Mouse (Mus musculus): ENCODE measurements around the gene Osm.

Gene Osm

DNA sequence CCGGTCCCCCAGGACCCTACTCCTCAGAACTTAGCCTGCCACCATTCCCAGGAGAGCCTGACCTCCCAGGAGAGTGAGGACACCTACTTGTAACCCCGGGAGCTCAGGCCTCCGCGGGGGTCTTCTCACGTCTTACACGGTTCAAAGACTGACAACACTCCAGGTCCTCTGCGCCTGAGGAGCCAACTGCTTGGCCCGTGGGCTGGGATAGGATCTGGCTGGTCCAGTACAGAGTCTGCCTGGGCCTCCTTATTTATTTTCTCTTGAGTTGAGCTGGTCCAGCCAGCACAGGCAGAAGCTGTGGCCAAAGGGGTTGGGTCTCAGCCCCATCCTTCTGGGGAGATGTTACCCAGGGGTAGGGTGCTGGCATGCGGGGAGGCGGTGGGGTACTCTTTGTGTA lies 21.2 kb upstream of the Osm start:
- DNase-seq (ENCODE audit: low spot score in 2 of 2) = no peak

GRCm38 (mm10) chr11:4216248-4217000 lies 19.8 kb upstream of the Osm start:
- DNase-seq (ENCODE audit: low spot score in 2 of 2) = no peak

DNA sequence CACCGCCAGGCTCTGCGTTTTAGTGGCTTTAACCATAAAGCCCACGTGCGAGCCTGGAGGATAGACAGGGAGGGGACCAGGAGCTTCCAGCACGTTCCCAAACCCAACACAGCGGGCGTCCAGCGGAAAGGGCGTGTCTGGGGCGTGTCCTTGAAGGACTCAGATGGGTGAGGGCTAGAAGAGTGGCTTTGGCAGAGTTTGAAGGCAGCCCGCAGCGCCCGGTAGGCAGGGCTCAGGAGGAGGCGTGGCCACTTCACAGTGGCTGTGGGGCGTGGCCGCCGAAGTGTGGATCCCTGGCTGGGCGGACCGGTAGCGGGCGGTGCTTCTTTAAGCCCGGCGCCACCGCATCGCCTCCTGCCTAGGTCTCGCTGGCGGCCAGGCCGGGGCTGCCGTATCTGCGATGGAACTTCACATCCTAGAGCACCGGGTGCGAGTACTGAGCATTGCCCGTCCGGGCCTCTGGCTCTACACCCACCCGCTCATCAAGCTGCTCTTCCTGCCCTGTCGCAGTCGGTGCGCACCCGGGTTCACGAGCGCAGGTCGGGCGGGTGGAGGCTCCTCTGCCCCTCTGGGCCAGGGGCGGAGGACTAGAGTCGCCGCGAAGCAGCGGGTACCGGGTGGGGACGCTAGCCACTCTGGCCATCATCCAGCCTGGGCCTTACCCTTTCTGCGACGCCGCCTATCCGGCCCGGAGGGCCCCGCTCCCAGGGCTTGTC lies 18.1 kb upstream of the Osm start, which contains the start of gene Castor1:
Gene Castor1, plus strand, starts transcription at position 312 of the 716 bp plus-strand sequence.
- peak; percentile 83 to 87 for DNase-seq (ENCODE audit: low spot score in 2 of 2)

DNA sequence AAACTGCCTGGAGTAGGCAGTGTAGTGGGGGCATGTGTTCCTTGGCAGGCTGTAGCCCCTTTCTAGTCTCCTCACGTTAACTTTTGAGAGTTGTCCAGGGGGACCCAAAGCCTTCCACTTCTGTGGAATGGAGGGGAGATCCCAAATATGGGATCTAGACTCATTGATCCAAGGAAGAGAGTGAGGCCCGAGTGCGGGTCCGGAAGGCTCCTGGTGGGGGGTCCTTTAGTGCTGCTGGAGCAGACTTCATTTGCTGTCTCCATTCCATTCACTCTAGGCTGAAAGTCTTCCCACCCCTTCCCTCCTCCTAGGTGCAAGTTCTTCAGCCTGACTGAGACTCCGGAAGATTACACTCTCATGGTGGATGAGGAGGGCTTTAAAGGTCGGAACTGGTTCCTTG lies 17.6 kb upstream of the Osm start:
- DNase-seq (ENCODE audit: low spot score in 2 of 2) = no peak

DNA sequence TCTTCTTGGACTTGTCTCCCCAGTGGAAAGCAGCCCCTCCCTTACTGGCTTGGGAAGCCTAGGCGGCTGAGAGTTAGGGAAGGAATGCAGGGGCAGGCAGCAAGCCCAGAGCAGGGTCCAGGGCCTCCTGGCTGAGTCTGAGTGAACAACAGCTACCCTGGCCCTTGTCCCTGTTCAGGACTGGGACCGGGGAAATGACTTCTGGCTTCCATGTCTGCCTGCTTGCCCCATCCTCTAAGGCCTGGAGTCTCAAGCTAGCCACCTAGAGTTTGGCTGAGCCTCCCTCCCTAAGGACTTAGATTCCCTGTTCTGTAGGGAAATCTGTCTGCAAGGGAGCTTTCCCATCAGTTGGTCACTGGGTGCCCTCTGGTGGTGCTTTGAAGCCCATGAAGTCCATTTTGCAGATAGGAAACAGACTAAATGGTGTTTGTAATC lies 16.9 kb upstream of the Osm start:
- DNase-seq (ENCODE audit: low spot score in 2 of 2) = peak in 1 of 2 experiments; percentile 39

DNA sequence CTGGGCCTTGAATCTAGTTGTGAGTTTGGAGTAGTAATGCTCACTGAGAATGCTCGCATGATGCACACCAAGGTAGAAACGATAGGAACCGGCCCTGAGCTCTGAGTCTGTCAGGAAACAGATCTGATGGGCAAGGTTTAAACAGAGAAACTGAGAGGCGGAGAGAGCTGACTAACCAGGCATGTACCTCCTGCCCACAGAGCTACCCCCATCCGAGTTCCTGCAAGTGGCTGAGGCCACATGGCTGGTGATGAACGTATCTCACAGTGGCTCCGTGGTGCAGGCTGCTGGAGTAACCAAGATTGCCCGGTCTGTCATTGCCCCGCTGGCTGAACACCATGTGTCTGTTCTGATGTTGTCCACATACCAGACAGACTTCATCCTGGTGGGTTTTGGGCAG lies 16.3 kb upstream of the Osm start:
- DNase-seq (ENCODE audit: low spot score in 2 of 2) = no peak

GRCm38 (mm10) chr11:4220443-4221400 lies 15.5 kb upstream of the Osm start:
- peak; percentile 74 to 86 for DNase-seq (ENCODE audit: low spot score in 2 of 2)

- DNase-seq (ENCODE audit: low spot score in 2 of 2) = no peak
Observed at GRCm38 (mm10) chr11:4222046-4222950, 13.9 kb upstream of the Osm start.

- DNase-seq (ENCODE audit: low spot score in 2 of 2) = no peak
Observed at GRCm38 (mm10) chr11:4223393-4224188, 12.6 kb upstream of the Osm start.

DNA sequence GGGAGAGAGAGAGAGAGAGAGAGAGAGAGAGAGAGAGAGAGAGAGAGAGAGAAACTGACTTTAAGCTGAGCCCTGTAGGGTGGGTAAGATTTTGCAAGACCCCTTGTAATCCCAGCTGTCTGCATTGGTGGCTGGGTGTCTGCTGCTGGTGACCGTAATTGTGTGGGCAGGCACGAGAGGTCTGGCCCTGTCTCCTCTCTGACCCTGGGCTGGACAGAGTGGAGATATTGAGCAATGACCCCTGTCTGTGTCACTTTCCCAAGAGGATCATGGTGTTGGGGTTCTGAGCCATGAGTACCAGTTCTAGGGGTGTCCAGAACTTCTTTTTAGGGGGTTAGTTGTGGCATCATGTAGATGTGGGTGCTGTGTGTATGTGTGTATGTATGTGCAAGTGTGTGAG lies 12.0 kb upstream of the Osm start:
- DNase-seq (ENCODE audit: low spot score in 2 of 2) = no peak

- no peak for DNase-seq (ENCODE audit: low spot score in 2 of 2)
Observed at GRCm38 (mm10) chr11:4226569-4227325, 9.5 kb upstream of the Osm start.

DNA sequence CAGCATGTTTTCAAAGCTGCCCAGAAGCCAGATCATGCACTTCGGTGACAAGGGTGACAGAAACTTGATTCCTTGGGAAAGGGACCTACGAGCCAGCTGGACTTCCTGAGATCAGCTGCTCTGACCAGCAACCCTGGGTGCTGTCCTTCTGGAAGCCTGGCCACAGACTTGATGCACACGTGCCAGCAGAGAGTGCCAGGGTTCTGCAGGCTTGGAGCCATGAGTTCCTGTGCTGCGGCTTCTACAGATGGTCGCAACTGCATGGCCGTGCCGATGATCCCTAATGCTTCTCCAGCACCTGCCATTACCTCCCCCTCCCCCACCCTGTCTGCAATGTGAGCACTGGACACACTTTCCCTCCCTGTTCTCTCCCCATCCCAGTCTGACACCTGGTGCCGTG lies 7.8 kb upstream of the Osm start:
- no peak for DNase-seq (ENCODE audit: low spot score in 2 of 2)

GRCm38 (mm10) chr11:4229841-4230240 lies 6.4 kb upstream of the Osm start:
- no peak for DNase-seq (ENCODE audit: low spot score in 2 of 2)

DNA sequence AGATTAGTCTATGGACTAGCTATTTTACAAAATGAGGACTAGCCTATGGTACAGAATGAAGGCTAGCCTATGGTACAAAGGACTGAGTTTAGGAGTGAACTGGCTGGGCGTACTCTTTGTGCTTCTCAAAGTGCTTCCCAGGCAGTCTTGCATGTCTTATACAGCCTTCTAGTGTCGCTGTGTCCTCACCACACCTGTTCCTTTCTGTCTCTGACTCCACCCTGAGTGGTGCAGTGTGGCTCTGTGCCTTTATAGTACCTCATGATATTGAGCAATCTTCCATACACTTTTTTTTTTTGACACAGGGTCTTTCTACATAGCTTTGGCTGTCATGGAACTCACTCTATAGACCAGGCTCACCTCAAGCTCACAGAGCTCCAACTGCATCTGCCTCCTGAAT lies 4.8 kb upstream of the Osm start:
- no peak for DNase-seq (ENCODE audit: low spot score in 2 of 2)

DNA sequence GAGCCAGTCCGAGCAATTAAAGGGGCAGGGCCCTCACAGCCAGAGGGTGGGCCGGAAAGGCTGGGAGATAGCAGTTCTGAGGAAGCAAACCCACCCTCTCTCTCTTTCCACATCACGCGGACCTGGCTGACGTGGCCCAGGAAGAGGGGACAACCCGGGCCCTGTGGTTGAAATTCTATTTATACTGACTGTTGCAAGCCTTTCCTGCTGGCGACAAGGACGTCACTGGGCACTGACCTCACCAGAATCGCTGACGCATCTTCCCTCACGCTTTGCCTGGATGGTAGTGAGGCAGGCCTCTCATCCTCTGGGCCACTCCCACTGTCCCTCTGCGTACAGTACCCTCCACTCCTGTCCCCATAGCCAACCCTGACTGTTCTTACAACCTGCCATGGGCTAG lies 3.6 kb upstream of the Osm start:
- DNase-seq (ENCODE audit: low spot score in 2 of 2) = peak; percentile 44 to 60

GRCm38 (mm10) chr11:4235052-4235655 lies 1.1 kb upstream of the Osm start:
- no peak for DNase-seq (ENCODE audit: low spot score in 2 of 2)

DNA sequence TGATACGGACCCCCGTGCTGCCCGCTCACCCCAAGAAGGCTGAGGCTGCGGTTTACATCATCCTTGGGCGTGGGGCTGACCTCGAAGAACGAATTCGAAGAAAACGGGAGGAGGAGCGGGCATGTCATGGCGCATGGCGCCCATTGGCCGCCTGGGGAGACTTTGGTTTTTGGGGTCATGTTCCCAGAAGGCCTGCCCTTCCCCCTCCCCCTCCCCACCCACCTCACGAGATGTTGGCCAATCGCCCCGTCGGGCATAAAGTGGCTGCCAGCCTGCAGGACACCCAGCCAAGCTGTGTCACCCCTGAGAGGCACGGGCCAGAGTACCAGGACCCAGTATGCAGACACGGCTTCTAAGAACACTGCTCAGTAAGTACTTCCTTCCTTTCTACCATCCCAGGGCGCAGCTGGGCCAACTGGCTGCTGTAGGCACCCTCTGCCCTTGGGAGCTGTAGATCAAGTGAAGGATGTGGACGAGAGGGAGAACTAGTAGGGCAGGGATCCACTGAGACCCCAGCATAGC lies 387 bp downstream of the Osm start:
- peak in 1 of 2 experiments; percentile 44 for DNase-seq (ENCODE audit: low spot score in 2 of 2)

DNA sequence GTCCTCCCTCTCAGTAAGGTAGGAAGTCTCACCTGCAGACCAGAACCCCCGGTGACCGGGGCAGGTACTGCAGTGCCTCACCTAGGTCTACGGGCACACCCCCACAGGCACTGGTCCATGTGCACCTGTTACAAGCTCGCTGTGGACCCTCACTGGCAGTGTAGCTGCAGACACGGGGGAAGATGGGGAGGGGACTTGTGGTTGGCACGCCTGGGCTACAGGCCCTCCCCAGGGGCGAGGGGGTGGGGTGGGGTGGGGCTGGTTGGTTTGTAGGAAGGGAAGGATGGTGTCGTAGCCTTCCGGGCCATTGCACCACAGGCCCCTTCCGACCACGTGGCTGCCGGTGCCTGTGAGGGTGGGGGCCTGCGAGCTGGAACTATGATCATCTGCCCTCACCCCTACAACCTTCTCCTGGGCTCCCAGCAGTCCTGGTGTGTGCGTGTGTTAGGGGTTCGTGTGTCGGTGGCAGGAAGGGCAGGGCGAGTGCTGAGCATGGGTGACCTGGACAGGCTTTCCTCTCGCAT lies 1.2 kb downstream of the Osm start:
- DNase-seq (ENCODE audit: low spot score in 2 of 2) = peak in 1 of 2 experiments; percentile 57

Data from natural killer cell, adult 2 months (primary cell).